Comparison of ENCODE assay signal across 8 mouse cellular contexts in genomic region chr7:16875326-16875725, GRCm38 (mm10). TPM values are rescaled to one million over a fixed set of nuclear protein-coding genes. Genes with fewer than 3 reads are reported as not detected.
A peak's percentile ranks its signal among the peaks of the same experiment; 100 is the strongest.
DNase-seq lines count a peak whose midpoint lies in the region; ATAC-seq and TF ChIP-seq lines count a peak whose summit lies in the region.

No protein-coding gene starts in this region.

- no peaks in the 10 kb centered on the region for H3K27me3 ChIP-seq in heart, embryonic 15.5 days
- peaks cover 23% of the 10 kb centered on the region for H3K27me3 ChIP-seq in G1E (ENCODE audit: insufficient read depth, low read length)
- H3K27me3 ChIP-seq in forebrain, postnatal 0 days (ENCODE audit: insufficient read depth, low read length) = no peaks in the 10 kb centered on the region
- no peaks in the 10 kb centered on the region for H3K27me3 ChIP-seq in midbrain, embryonic 10.5 days (ENCODE audit: low read depth, poor library complexity, severe bottlenecking)

- no peaks in the 10 kb centered on the region for H3K9me3 ChIP-seq in heart, embryonic 15.5 days (replicated peaks)
- no peaks in the 10 kb centered on the region for H3K9me3 ChIP-seq in G1E (replicated peaks)
- no peaks in the 10 kb centered on the region for H3K9me3 ChIP-seq in forebrain, postnatal 0 days (ENCODE audit: low read length)
- no peaks in the 10 kb centered on the region for H3K9me3 ChIP-seq in midbrain, embryonic 10.5 days (replicated peaks)

- peak; percentile 3 for ATAC-seq in heart, embryonic 15.5 days (replicated peaks; ENCODE audit: insufficient number of reproducible peaks, insufficient read depth, low FRiP score, low read depth)
- ATAC-seq in G1E (ENCODE audit: extremely low read depth, insufficient number of reproducible peaks, low FRiP score, poor library complexity, severe bottlenecking) = no peak
- ATAC-seq in forebrain, postnatal 0 days = peak; percentile 47

- peak overlapping the region; percentile 70 for H3K4me3 ChIP-seq in heart, embryonic 15.5 days
- peak overlapping the region; percentile 74 for H3K4me3 ChIP-seq in G1E (ENCODE audit: low read depth, low read length)
- H3K4me3 ChIP-seq in forebrain, postnatal 0 days (ENCODE audit: low read depth, low read length) = peak overlapping the region; percentile 74
- peak overlapping the region; percentile 74 for H3K4me3 ChIP-seq in midbrain, embryonic 10.5 days

- peak overlapping the region; percentile 82 for H3K4me2 ChIP-seq in heart, embryonic 15.5 days
- H3K4me2 ChIP-seq in forebrain, postnatal 0 days (ENCODE audit: low read depth) = peak overlapping the region; percentile 82

- H3K27ac ChIP-seq in heart, embryonic 15.5 days = peak overlapping the region; percentile 79
- peak overlapping the region; percentile 87 for H3K27ac ChIP-seq in forebrain, postnatal 0 days (ENCODE audit: low read depth, low read length)
- peak overlapping the region; percentile 90 for H3K27ac ChIP-seq in midbrain, embryonic 10.5 days (replicated peaks)

- under 1% methylated on average over 41 of the region's 42 CpGs for WGBS in heart, embryonic 15.5 days
- 1% methylated on average over 14 of the region's 42 CpGs for WGBS in forebrain, postnatal 0 days
- WGBS in midbrain, embryonic 10.5 days = under 1% methylated on average over 41 of the region's 42 CpGs

- DNase-seq in heart, adult 11 months = no peak
- no peak for DNase-seq in G1E (ENCODE audit: low spot score)
- DNase-seq in forebrain, postnatal 0 days = no peak
- no peak for DNase-seq in midbrain, embryonic 10.5 days (ENCODE audit: low spot score)
- DNase-seq in cerebellum, postnatal 10 days = no peak
- DNase-seq in left cerebral cortex, postnatal 14 days (ENCODE audit: low spot score in 2 of 2) = no peak
- DNase-seq in kidney, postnatal 4 days = no peak

- peaks cover 36% of the 10 kb centered on the region for H3K4me1 ChIP-seq in heart, embryonic 15.5 days (replicated peaks)
- peaks cover 28% of the 10 kb centered on the region for H3K4me1 ChIP-seq in G1E (ENCODE audit: insufficient read depth, low read depth, low read length)
- H3K4me1 ChIP-seq in forebrain, postnatal 0 days (ENCODE audit: insufficient read depth) = peaks cover 7% of the 10 kb centered on the region; the same call in 1 of the 2 replicates
- peaks cover 50% of the 10 kb centered on the region for H3K4me1 ChIP-seq in midbrain, embryonic 10.5 days

- H3K9ac ChIP-seq in heart, embryonic 15.5 days = peak overlapping the region; percentile 79
- H3K9ac ChIP-seq in forebrain, postnatal 0 days = peak overlapping the region; percentile 86

- TF ChIP-seq CTCF in G1E (IDR thresholded peaks at IDR 0.05; ENCODE audit: low read depth, low read length) = no peak
- no peak for TF ChIP-seq CTCF in forebrain, postnatal 0 days (IDR thresholded peaks at IDR 0.05; ENCODE audit: low read depth)

- H3K36me3 ChIP-seq in heart, embryonic 15.5 days = peaks cover 4% of the 10 kb centered on the region; the same call in 1 of the 2 replicates
- H3K36me3 ChIP-seq in G1E (replicated peaks) = peaks cover 12% of the 10 kb centered on the region
- H3K36me3 ChIP-seq in forebrain, postnatal 0 days (ENCODE audit: insufficient read depth) = no peaks in the 10 kb centered on the region
- peaks cover 16% of the 10 kb centered on the region for H3K36me3 ChIP-seq in midbrain, embryonic 10.5 days

- intact Hi-C loops in left cerebral cortex, postnatal 14 days (cut with DNase I) = loop anchor here (2.0 kb wide), 1 partner anchor 15 kb away; the partner anchor contains the start of gene Gng8

RNA-seq across cellular contexts. Expression of gene Dact3, which starts 0.2 kb away (rescaled TPM):
- 5.8 and 7.0 TPM in 2 replicates for polyA plus RNA-seq in heart, embryonic 15.5 days (2015; fragmentation: Nextera tagmentation; extraction: Ambion mirVana)
- 0.30 TPM in 1 of 2 replicates, not detected in the other for total RNA-seq in G1E (2014; fragmentation: Nextera tagmentation)
- 0.05 and 0.12 TPM in 2 replicates for total RNA-seq in G1E (2017)
- polyA plus RNA-seq in G1E (2012) = 0.28 and 0.30 TPM in 2 replicates
- 69.0 and 70.3 TPM in 2 replicates for total RNA-seq in forebrain, postnatal 0 days (2014; rRNA removed)
- 7.8 and 8.6 TPM in 2 replicates for polyA plus RNA-seq in forebrain, postnatal 0 days (2015; fragmentation: Nextera tagmentation; extraction: Ambion mirVana)
- polyA plus RNA-seq in midbrain, embryonic 10.5 days (2016; fragmentation: Nextera tagmentation; extraction: Ambion mirVana) = 1.9 and 2.2 TPM in 2 replicates
- 100 to 1,000 TPM; 130 to 141 TPM for total RNA-seq in left cerebral cortex, postnatal 14 days (2021)

RNA-seq across cellular contexts. Expression of gene Gng8, which starts 16.3 kb away (rescaled TPM):
- polyA plus RNA-seq in heart, embryonic 15.5 days (2015; fragmentation: Nextera tagmentation; extraction: Ambion mirVana) = 4.2 and 5.2 TPM in 2 replicates
- total RNA-seq in G1E (2014; fragmentation: Nextera tagmentation) (not detected in 2 replicates), G1E (2017) (0.23 TPM in 1 of 2 replicates, not detected in the other)
- not detected in 2 replicates for polyA plus RNA-seq in G1E (2012)
- total RNA-seq in forebrain, postnatal 0 days (2014; rRNA removed) = not detected in 2 replicates
- polyA plus RNA-seq in forebrain, postnatal 0 days (2015; fragmentation: Nextera tagmentation; extraction: Ambion mirVana) = 9.3 and 16.4 TPM in 2 replicates
- polyA plus RNA-seq in midbrain, embryonic 10.5 days (2016; fragmentation: Nextera tagmentation; extraction: Ambion mirVana) = 5.4 and 8.5 TPM in 2 replicates
- 1 to 10 TPM; 1.2 to 1.5 TPM for total RNA-seq in left cerebral cortex, postnatal 14 days (2021)

RNA-seq across cellular contexts. Expression of gene Ptgir, which starts 31.0 kb away (rescaled TPM):
- 0.86 and 1.2 TPM in 2 replicates for polyA plus RNA-seq in heart, embryonic 15.5 days (2015; fragmentation: Nextera tagmentation; extraction: Ambion mirVana)
- total RNA-seq in G1E (2014; fragmentation: Nextera tagmentation) (not detected in 2 replicates), G1E (2017) (3.1 and 3.5 TPM in 2 replicates)
- 0.05 and 0.07 TPM in 2 replicates for polyA plus RNA-seq in G1E (2012)
- total RNA-seq in forebrain, postnatal 0 days (2014; rRNA removed) = 0.15 TPM in 1 of 2 replicates, not detected in the other
- 0.08 and 0.09 TPM in 2 replicates for polyA plus RNA-seq in forebrain, postnatal 0 days (2015; fragmentation: Nextera tagmentation; extraction: Ambion mirVana)
- 0.17 and 0.56 TPM in 2 replicates for polyA plus RNA-seq in midbrain, embryonic 10.5 days (2016; fragmentation: Nextera tagmentation; extraction: Ambion mirVana)
- under 1 TPM in 1 of 2 experiments, not detected in 1; 0.11 TPM for total RNA-seq in left cerebral cortex, postnatal 14 days (2021)

RNA-seq across cellular contexts. Expression of gene Prkd2, which starts 32.6 kb away (rescaled TPM):
- polyA plus RNA-seq in heart, embryonic 15.5 days (2015; fragmentation: Nextera tagmentation; extraction: Ambion mirVana) = 9.9 and 13.3 TPM in 2 replicates
- total RNA-seq in G1E (2014; fragmentation: Nextera tagmentation) = 23.6 and 28.7 TPM in 2 replicates
- total RNA-seq in G1E (2017) = 3.9 and 4.4 TPM in 2 replicates
- 13.6 and 22.4 TPM in 2 replicates for polyA plus RNA-seq in G1E (2012)
- 2.9 and 3.9 TPM in 2 replicates for total RNA-seq in forebrain, postnatal 0 days (2014; rRNA removed)
- polyA plus RNA-seq in forebrain, postnatal 0 days (2015; fragmentation: Nextera tagmentation; extraction: Ambion mirVana) = 2.7 and 4.0 TPM in 2 replicates
- 11.1 and 11.8 TPM in 2 replicates for polyA plus RNA-seq in midbrain, embryonic 10.5 days (2016; fragmentation: Nextera tagmentation; extraction: Ambion mirVana)
- 1 to 10 TPM; 9.0 to 9.3 TPM for total RNA-seq in left cerebral cortex, postnatal 14 days (2021)

RNA-seq across cellular contexts. Expression of gene Calm3, which starts 48.6 kb away (rescaled TPM):
- 96.4 and 98.4 TPM in 2 replicates for polyA plus RNA-seq in heart, embryonic 15.5 days (2015; fragmentation: Nextera tagmentation; extraction: Ambion mirVana)
- total RNA-seq in G1E (2014; fragmentation: Nextera tagmentation) = 157 and 166 TPM in 2 replicates
- 313 and 344 TPM in 2 replicates for total RNA-seq in G1E (2017)
- polyA plus RNA-seq in G1E (2012) = 792 and 815 TPM in 2 replicates
- total RNA-seq in forebrain, postnatal 0 days (2014; rRNA removed) = 1,323 and 1,444 TPM in 2 replicates
- 403 and 424 TPM in 2 replicates for polyA plus RNA-seq in forebrain, postnatal 0 days (2015; fragmentation: Nextera tagmentation; extraction: Ambion mirVana)
- polyA plus RNA-seq in midbrain, embryonic 10.5 days (2016; fragmentation: Nextera tagmentation; extraction: Ambion mirVana) = 174 and 180 TPM in 2 replicates
- total RNA-seq in left cerebral cortex, postnatal 14 days (2021) = 1,000 to 10,000 TPM; 2,088 to 2,136 TPM
